Mouse (Mus musculus): Measurements from ENCODE around the gene Olfr452. TPM values are rescaled to one million over a fixed set of nuclear protein-coding genes. Genes with fewer than 3 reads are reported as not detected.

The Olfr452 gene
- total and polyA plus RNA-seq, 2 experiments from 2014 or later, result not detected

DNA sequence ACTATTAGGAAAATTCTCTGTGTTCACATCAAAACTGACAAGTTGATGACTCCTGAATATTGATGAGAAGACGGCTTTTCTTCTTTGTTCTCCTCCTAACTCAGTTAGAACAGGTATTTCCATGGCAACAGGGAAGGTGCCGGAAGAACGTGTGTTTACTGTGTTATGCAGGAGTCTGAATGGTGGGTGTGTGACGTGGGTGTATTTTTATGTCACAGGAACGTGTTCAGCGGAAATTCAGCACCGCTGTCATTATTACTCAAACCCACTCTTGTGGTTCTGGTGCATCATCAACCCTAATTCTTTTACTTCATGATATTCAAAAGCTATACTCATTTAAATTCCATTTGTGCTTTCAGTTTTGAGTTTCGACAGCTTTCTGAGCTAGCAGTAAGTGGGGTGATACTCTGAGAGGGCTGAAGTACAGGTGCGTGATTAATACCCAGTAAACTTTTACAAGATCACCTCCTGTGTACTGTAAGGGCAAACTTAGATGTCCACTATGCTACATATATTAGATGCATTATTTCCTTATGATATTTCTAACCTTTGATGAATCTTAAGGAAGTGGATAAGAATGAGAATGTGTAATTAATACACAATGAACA, 6.2 kb downstream of the Olfr452 start:
- H3K9me3 ChIP-seq (ENCODE audit: low read length), result no peaks in the 10 kb centered on the region
- H3K36me3 ChIP-seq (ENCODE audit: insufficient read depth), result no peaks in the 10 kb centered on the region
- H3K9ac ChIP-seq, result no peak overlapping the region
- no peaks in the 10 kb centered on the region for H3K27me3 ChIP-seq (ENCODE audit: insufficient read depth, low read length)
- TF ChIP-seq CTCF (IDR thresholded peaks at IDR 0.05; ENCODE audit: low read depth), result no peak
- peak; percentile 98 for ATAC-seq
- peak; percentile 63 for DNase-seq
- WGBS, result 54% methylated on average over 9 of the region's 9 CpGs
- H3K4me2 ChIP-seq (ENCODE audit: low read depth), result no peak overlapping the region
- no peaks in the 10 kb centered on the region for H3K4me1 ChIP-seq (ENCODE audit: insufficient read depth)
- no peak overlapping the region for H3K4me3 ChIP-seq (ENCODE audit: low read depth, low read length)
- H3K27ac ChIP-seq (ENCODE audit: low read depth, low read length), result peak overlapping the region; percentile 72

DNA sequence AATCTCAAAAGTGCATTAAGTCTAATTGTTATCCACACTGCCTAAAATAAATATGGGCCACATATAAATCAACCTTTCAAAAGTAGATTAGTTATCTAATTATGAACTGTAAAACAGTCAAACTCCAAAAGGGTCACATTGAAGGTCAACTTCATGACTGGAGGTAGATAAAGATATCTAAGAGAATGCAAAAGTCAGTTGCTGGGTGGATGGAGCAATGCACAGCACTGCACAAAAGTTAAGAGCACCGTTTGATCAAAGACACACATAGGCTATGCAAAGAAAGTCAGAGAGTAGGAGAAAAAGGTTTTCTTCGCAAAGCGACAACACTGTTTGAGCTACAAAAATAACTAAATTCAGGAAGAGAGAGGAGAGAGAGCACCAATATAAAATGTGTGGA, 10.1 kb downstream of the Olfr452 start:
- no peak overlapping the region for H3K9ac ChIP-seq
- no peaks in the 10 kb centered on the region for H3K36me3 ChIP-seq (ENCODE audit: insufficient read depth)
- DNase-seq, result no peak
- H3K4me2 ChIP-seq (ENCODE audit: low read depth), result no peak overlapping the region
- H3K27ac ChIP-seq (ENCODE audit: low read depth, low read length), result no peak overlapping the region
- no peak overlapping the region for H3K4me3 ChIP-seq (ENCODE audit: low read depth, low read length)
- H3K4me1 ChIP-seq (ENCODE audit: insufficient read depth), result no peaks in the 10 kb centered on the region
- H3K9me3 ChIP-seq (ENCODE audit: low read length), result no peaks in the 10 kb centered on the region
- no peak for ATAC-seq
- 90% methylated on average over 3 of the region's 3 CpGs for WGBS
- no peak for TF ChIP-seq CTCF (IDR thresholded peaks at IDR 0.05; ENCODE audit: low read depth)
- no peaks in the 10 kb centered on the region for H3K27me3 ChIP-seq (ENCODE audit: insufficient read depth, low read length)

DNA sequence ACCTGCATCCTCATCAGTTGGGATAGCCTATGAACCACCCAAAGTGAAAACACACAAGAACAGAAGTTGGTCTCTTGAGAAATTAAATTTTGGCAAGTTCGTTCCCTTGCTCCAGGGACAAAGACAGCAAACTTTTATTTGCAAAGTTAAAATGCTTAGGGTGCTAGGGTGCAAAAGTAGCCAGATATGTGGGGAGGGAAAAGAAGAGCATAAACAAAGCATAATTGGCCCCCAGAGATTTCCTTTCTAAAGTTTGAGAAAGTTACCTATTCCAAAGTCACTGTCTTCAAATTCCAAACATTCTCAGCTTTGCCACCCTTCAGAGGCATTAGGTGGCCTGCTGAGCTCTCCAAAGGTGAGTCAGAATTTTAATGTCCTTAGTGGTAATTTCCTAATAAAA, 26.7 kb downstream of the Olfr452 start, which contains the start of gene Olfr450:
Gene Olfr450 (plus strand): TSS at position 301 of the 400 bp plus-strand sequence.
- no peak for ATAC-seq
- H3K9me3 ChIP-seq (ENCODE audit: low read length), result no peaks in the 10 kb centered on the region
- H3K4me2 ChIP-seq (ENCODE audit: low read depth), result no peak within 1 kb of the TSS
- no peak within 1 kb of the TSS for H3K9ac ChIP-seq
- 81% methylated on average over 1 of the region's 1 CpGs for WGBS
- H3K4me3 ChIP-seq (ENCODE audit: low read depth, low read length), result no peak within 1 kb of the TSS
- H3K36me3 ChIP-seq (ENCODE audit: insufficient read depth), result no peaks in the 10 kb centered on the region
- no peak for TF ChIP-seq CTCF (IDR thresholded peaks at IDR 0.05; ENCODE audit: low read depth)
- no peaks in the 10 kb centered on the region for H3K4me1 ChIP-seq (ENCODE audit: insufficient read depth)
- DNase-seq, result no peak
- H3K27ac ChIP-seq (ENCODE audit: low read depth, low read length), result no peak within 1 kb of the TSS
- H3K27me3 ChIP-seq (ENCODE audit: insufficient read depth, low read length), result no peaks in the 10 kb centered on the region

DNA sequence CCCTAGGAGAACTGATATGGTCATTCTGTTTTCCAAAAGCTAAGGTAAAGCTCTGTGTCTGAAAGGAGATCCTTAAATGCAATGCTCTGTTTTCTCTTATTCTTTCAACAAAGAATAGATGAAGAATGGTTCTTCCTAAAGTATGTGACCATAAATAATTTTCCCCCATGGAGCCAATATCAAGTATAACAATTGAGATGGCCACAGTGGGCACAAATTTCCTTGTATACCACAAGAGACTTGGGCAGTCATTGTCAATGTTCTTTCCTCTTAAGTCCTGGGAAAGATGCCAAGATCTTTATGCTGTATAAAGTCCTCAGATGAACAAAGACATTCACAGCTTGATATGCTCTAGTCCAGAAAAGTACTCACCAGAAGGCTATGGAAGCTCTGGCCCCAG, 49.2 kb downstream of the Olfr452 start, which contains the start of gene Olfr449:
Gene Olfr449 (plus strand): TSS at position 301 of the 400 bp plus-strand sequence.
- DNase-seq (no peak), ATAC-seq (no peak)
- H3K27ac ChIP-seq (ENCODE audit: low read depth, low read length), result no peak within 1 kb of the TSS
- no peaks in the 10 kb centered on the region for H3K36me3 ChIP-seq (ENCODE audit: insufficient read depth)
- no peak within 1 kb of the TSS for H3K4me2 ChIP-seq (ENCODE audit: low read depth)
- H3K9me3 ChIP-seq (ENCODE audit: low read length), result no peaks in the 10 kb centered on the region
- no peak for TF ChIP-seq CTCF (IDR thresholded peaks at IDR 0.05; ENCODE audit: low read depth)
- no peaks in the 10 kb centered on the region for H3K27me3 ChIP-seq (ENCODE audit: insufficient read depth, low read length)
- no peak within 1 kb of the TSS for H3K4me3 ChIP-seq (ENCODE audit: low read depth, low read length)
- H3K4me1 ChIP-seq (ENCODE audit: insufficient read depth), result no peaks in the 10 kb centered on the region
- no peak within 1 kb of the TSS for H3K9ac ChIP-seq

Other genes starting within 250 kb of the Olfr452 start
- not detected in 2 replicates for gene Olfr455, start 237.5 kb upstream of the Olfr452 start, total RNA-seq (2014; rRNA removed)
- gene Olfr455, start 237.5 kb upstream of the Olfr452 start, polyA plus RNA-seq (2015; fragmentation: Nextera tagmentation; extraction: Ambion mirVana), result not detected in 2 replicates
- not detected in 2 replicates for gene Tcaf3, start 187.4 kb upstream of the Olfr452 start, total RNA-seq (2014; rRNA removed)
- gene Tcaf3, start 187.4 kb upstream of the Olfr452 start, polyA plus RNA-seq (2015; fragmentation: Nextera tagmentation; extraction: Ambion mirVana), result not detected in 2 replicates
- 2.0 and 2.4 TPM in 2 replicates for gene Tcaf2, start 139.8 kb upstream of the Olfr452 start, total RNA-seq (2014; rRNA removed)
- 0.57 and 1.2 TPM in 2 replicates for gene Tcaf2, start 139.8 kb upstream of the Olfr452 start, polyA plus RNA-seq (2015; fragmentation: Nextera tagmentation; extraction: Ambion mirVana)
- gene Tcaf1, start 75.0 kb upstream of the Olfr452 start, total RNA-seq (2014; rRNA removed), result 242 and 286 TPM in 2 replicates
- gene Tcaf1, start 75.0 kb upstream of the Olfr452 start, polyA plus RNA-seq (2015; fragmentation: Nextera tagmentation; extraction: Ambion mirVana), result 147 and 183 TPM in 2 replicates
- gene Olfr453, start 45.7 kb upstream of the Olfr452 start, total RNA-seq (2014; rRNA removed), result not detected in 2 replicates
- gene Olfr453, start 45.7 kb upstream of the Olfr452 start, polyA plus RNA-seq (2015; fragmentation: Nextera tagmentation; extraction: Ambion mirVana), result not detected in 2 replicates
- gene Olfr38, start 28.7 kb upstream of the Olfr452 start, total RNA-seq (2014; rRNA removed), result not detected in 2 replicates
- not detected in 2 replicates for gene Olfr38, start 28.7 kb upstream of the Olfr452 start, polyA plus RNA-seq (2015; fragmentation: Nextera tagmentation; extraction: Ambion mirVana)
- gene Olfr450, start 26.8 kb downstream of the Olfr452 start, total RNA-seq (2014; rRNA removed), result not detected in 2 replicates
- not detected in 2 replicates for gene Olfr450, start 26.8 kb downstream of the Olfr452 start, polyA plus RNA-seq (2015; fragmentation: Nextera tagmentation; extraction: Ambion mirVana)
- not detected in 2 replicates for gene Olfr449, start 49.3 kb downstream of the Olfr452 start, total RNA-seq (2014; rRNA removed)
- gene Olfr449, start 49.3 kb downstream of the Olfr452 start, polyA plus RNA-seq (2015; fragmentation: Nextera tagmentation; extraction: Ambion mirVana), result not detected in 2 replicates
- not detected in 2 replicates for gene Olfr448, start 105.3 kb downstream of the Olfr452 start, total RNA-seq (2014; rRNA removed)
- gene Olfr448, start 105.3 kb downstream of the Olfr452 start, polyA plus RNA-seq (2015; fragmentation: Nextera tagmentation; extraction: Ambion mirVana), result not detected in 2 replicates
- gene Olfr447, start 123.8 kb downstream of the Olfr452 start, total RNA-seq (2014; rRNA removed), result not detected in 2 replicates
- gene Olfr447, start 123.8 kb downstream of the Olfr452 start, polyA plus RNA-seq (2015; fragmentation: Nextera tagmentation; extraction: Ambion mirVana), result not detected in 2 replicates
- gene Olfr446, start 136.3 kb downstream of the Olfr452 start, total RNA-seq (2014; rRNA removed), result not detected in 2 replicates
- gene Olfr446, start 136.3 kb downstream of the Olfr452 start, polyA plus RNA-seq (2015; fragmentation: Nextera tagmentation; extraction: Ambion mirVana), result not detected in 2 replicates
- gene Olfr444, start 164.0 kb downstream of the Olfr452 start, total RNA-seq (2014; rRNA removed), result not detected in 2 replicates
- not detected in 2 replicates for gene Olfr444, start 164.0 kb downstream of the Olfr452 start, polyA plus RNA-seq (2015; fragmentation: Nextera tagmentation; extraction: Ambion mirVana)